Mouse (Mus musculus): Measurements from ENCODE around the gene Tnfrsf4. TPM values are rescaled to one million over a fixed set of nuclear protein-coding genes. Genes with fewer than 3 reads are reported as not detected.
A peak's percentile ranks its signal among the peaks of the same experiment; 100 is the strongest.

The Tnfrsf4 gene
- polyA plus RNA-seq, 1 experiment, result 81.3 TPM

DNA sequence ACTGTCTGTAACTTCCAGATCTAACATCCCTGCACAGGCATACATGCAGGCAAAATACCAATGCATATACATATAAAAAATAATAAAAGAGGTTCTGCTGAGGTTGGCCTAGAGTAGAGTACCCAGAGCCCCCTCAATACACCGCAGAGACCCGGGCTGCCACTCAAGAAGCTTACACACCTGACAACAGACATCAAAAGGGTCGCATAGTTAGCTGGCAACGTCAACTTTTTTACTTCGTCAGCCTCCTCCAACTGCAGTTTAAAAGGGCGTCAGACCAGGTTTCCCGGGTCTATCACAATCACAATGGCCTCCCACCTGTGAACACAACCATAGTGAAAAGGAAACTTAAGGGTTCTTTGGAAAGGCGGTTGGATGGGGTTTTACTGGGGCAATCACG lies 9.9 kb downstream of the Tnfrsf4 start:
- Histone ChIP-seq H3K4me1 (replicated peaks; ENCODE audit: control insufficient read depth, insufficient read depth, low read length) (peaks cover 33% of the 10 kb centered on the region), H3K36me3 (ENCODE audit: control insufficient read depth, insufficient read depth, low read length) (no peaks in the 10 kb centered on the region; the same call in 1 of the 2 replicates), H3K4me3 (ENCODE audit: control insufficient read depth, insufficient read depth, low read length) (no peak overlapping the region), H3K27me3 (ENCODE audit: control insufficient read depth, insufficient read depth, low read length) (no peaks in the 10 kb centered on the region), H3K27ac (ENCODE audit: control insufficient read depth, insufficient read depth, low read length) (no peak overlapping the region)
- WGBS, result 78% methylated on average over 9 of the region's 9 CpGs
- TF ChIP-seq POLR2A (IDR thresholded peaks at IDR 0.05; ENCODE audit: control insufficient read depth, extremely low read depth, insufficient read depth, low read length, poor library complexity) (no peak), CTCF (IDR thresholded peaks at IDR 0.05; ENCODE audit: borderline replicate concordance, control insufficient read depth, extremely low read depth, insufficient read depth, low read length, poor library complexity) (no peak)
- peak; percentile 42 for DNase-seq

DNA sequence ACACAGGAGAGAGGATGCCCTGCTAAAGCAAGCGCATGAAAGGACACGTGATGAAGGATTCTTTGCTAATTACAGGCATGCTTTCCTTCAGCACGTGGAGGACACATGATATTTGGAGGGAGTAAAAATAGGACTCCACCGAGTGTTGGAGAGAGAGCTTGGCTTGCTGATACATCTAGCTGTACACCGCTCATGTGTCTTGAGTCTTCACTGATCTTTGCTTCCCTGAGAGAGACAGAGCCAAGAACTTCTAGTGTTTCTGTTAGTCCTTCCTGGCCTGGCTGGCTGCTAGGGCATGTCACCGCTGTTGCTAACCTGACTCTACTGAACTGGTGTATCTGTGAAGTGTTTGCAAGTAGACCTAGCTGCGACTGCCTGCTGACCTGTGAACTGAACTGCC lies 10.5 kb downstream of the Tnfrsf4 start:
- H3K4me3 ChIP-seq (ENCODE audit: control insufficient read depth, insufficient read depth, low read length), result no peak overlapping the region
- no peak for TF ChIP-seq CTCF (IDR thresholded peaks at IDR 0.05; ENCODE audit: borderline replicate concordance, control insufficient read depth, extremely low read depth, insufficient read depth, low read length, poor library complexity)
- no peak for TF ChIP-seq POLR2A (IDR thresholded peaks at IDR 0.05; ENCODE audit: control insufficient read depth, extremely low read depth, insufficient read depth, low read length, poor library complexity)
- 93% methylated on average over 7 of the region's 7 CpGs for WGBS
- no peaks in the 10 kb centered on the region; the same call in 1 of the 2 replicates for H3K36me3 ChIP-seq (ENCODE audit: control insufficient read depth, insufficient read depth, low read length)
- no peaks in the 10 kb centered on the region for H3K27me3 ChIP-seq (ENCODE audit: control insufficient read depth, insufficient read depth, low read length)
- H3K27ac ChIP-seq (ENCODE audit: control insufficient read depth, insufficient read depth, low read length), result no peak overlapping the region
- H3K4me1 ChIP-seq (replicated peaks; ENCODE audit: control insufficient read depth, insufficient read depth, low read length), result peaks cover 33% of the 10 kb centered on the region
- DNase-seq, result no peak

DNA sequence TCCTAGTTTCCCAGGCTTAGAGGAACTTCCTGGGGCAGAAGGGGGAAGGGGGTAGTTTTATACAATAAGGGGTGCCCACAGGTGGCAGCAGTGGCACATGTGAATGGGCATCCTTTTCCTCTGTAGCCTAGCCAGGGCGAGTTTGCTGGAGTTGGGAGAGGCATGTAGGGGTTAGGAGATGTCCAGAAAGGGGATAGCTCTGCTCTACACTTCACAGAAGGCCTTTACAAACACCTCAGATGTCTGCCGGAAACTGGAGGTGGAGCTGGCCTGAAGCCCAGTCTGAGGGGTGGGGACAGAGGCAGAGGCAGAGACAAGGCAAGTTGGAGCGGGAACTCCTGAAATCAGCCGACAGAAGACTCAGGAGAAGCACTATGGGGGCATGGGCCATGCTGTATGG lies 12.4 kb downstream of the Tnfrsf4 start, which contains the start of gene Tnfrsf18:
Tnfrsf18 (plus strand) TSS at position 152 of the 400 bp plus-strand sequence.
- DNase-seq, result peak; percentile 76
- WGBS, result 0% methylated on average over 4 of the region's 4 CpGs
- peak within 1 kb of the TSS; percentile 78 for H3K4me3 ChIP-seq (ENCODE audit: control insufficient read depth, insufficient read depth, low read length)
- no peaks in the 10 kb centered on the region for H3K27me3 ChIP-seq (ENCODE audit: control insufficient read depth, insufficient read depth, low read length)
- H3K36me3 ChIP-seq (ENCODE audit: control insufficient read depth, insufficient read depth, low read length), result no peaks in the 10 kb centered on the region; the same call in 1 of the 2 replicates
- peak within 1 kb of the TSS; percentile 75 for H3K27ac ChIP-seq (ENCODE audit: control insufficient read depth, insufficient read depth, low read length)
- H3K4me1 ChIP-seq (replicated peaks; ENCODE audit: control insufficient read depth, insufficient read depth, low read length), result peaks cover 40% of the 10 kb centered on the region
- TF ChIP-seq CTCF (IDR thresholded peaks at IDR 0.05; ENCODE audit: borderline replicate concordance, control insufficient read depth, extremely low read depth, insufficient read depth, low read length, poor library complexity), result no peak
- TF ChIP-seq POLR2A (IDR thresholded peaks at IDR 0.05; ENCODE audit: control insufficient read depth, extremely low read depth, insufficient read depth, low read length, poor library complexity), result no peak

DNA sequence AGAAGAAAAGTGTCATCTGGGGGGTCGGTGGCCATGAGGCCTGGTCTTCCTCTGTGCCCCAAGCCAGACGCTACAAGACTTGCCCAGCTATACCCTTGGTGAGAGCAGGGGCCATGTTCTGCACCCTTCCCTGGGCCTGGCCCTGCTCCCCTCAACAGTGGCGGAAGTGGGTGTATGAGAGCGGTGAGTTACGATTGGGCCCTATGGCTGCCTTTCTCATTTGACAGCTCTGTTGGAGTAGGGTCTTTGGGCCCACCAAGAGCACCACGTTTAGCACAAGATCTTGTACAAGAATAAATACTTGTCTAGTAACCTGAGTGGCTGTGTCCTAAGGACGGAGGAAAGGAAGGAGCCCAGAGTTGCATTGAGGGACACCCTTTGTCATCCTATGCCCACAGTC lies 14.9 kb downstream of the Tnfrsf4 start:
- Histone ChIP-seq H3K4me3 (ENCODE audit: control insufficient read depth, insufficient read depth, low read length) (no peak overlapping the region), H3K27ac (ENCODE audit: control insufficient read depth, insufficient read depth, low read length) (no peak overlapping the region), H3K27me3 (ENCODE audit: control insufficient read depth, insufficient read depth, low read length) (no peaks in the 10 kb centered on the region), H3K36me3 (ENCODE audit: control insufficient read depth, insufficient read depth, low read length) (no peaks in the 10 kb centered on the region; the same call in 1 of the 2 replicates), H3K4me1 (replicated peaks; ENCODE audit: control insufficient read depth, insufficient read depth, low read length) (peaks cover 53% of the 10 kb centered on the region)
- no peak for DNase-seq
- TF ChIP-seq POLR2A (IDR thresholded peaks at IDR 0.05; ENCODE audit: control insufficient read depth, extremely low read depth, insufficient read depth, low read length, poor library complexity), result no peak
- 97% methylated on average over 7 of the region's 7 CpGs for WGBS

DNA sequence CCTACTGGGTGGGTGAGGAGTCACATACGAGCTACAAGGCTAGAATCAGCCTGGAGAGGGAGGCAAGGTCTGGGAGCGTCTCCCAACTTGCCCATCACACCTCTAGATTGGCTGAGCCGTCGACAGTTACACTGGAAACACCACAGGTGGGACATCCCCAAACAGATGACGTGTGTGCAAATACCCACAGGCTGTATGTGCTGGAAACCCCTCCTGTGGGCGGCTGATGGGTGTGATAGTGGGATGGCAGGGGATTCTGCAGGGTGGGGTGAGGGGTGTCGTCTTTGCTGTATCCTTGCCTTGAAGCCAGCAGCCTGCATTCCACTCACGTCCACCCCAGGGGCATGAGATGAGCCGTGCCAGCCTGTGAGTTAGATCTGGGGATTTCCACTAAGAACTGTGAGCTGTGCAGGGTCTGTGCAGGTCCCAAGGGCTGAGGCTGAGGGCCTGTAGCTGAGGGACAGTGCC lies 17.0 kb downstream of the Tnfrsf4 start:
- no peaks in the 10 kb centered on the region; the same call in 1 of the 2 replicates for H3K27me3 ChIP-seq (ENCODE audit: control insufficient read depth, insufficient read depth, low read length)
- 66% methylated on average over 9 of the region's 9 CpGs for WGBS
- H3K36me3 ChIP-seq (ENCODE audit: control insufficient read depth, insufficient read depth, low read length), result no peaks in the 10 kb centered on the region; the same call in 1 of the 2 replicates
- no peak for DNase-seq
- TF ChIP-seq POLR2A (IDR thresholded peaks at IDR 0.05; ENCODE audit: control insufficient read depth, extremely low read depth, insufficient read depth, low read length, poor library complexity), result no peak
- TF ChIP-seq CTCF (IDR thresholded peaks at IDR 0.05; ENCODE audit: borderline replicate concordance, control insufficient read depth, extremely low read depth, insufficient read depth, low read length, poor library complexity), result no peak
- H3K27ac ChIP-seq (ENCODE audit: control insufficient read depth, insufficient read depth, low read length), result peak overlapping the region; percentile 91
- peaks cover 67% of the 10 kb centered on the region for H3K4me1 ChIP-seq (replicated peaks; ENCODE audit: control insufficient read depth, insufficient read depth, low read length)
- no peak overlapping the region for H3K4me3 ChIP-seq (ENCODE audit: control insufficient read depth, insufficient read depth, low read length)

DNA sequence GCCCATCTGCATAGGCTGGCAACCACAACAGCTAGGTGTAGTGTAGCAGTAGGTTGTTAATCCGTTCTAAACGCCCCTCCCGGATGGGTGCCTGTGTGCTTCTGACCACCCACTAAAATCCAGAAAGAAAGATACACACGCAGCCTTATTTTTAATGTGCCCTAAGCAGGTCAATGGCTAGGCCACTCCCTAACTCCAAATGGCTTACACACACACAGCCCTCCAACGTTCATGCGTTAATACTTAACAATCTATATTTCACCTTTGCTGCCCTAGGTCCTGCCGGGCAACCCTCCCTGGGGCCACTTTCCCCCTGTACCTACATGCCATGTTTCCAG lies 17.6 kb downstream of the Tnfrsf4 start:
- Histone ChIP-seq H3K4me1 (replicated peaks; ENCODE audit: control insufficient read depth, insufficient read depth, low read length) (peaks cover 66% of the 10 kb centered on the region), H3K4me3 (ENCODE audit: control insufficient read depth, insufficient read depth, low read length) (peak overlapping the region; percentile 37; the same call in 1 of the 2 replicates), H3K27me3 (ENCODE audit: control insufficient read depth, insufficient read depth, low read length) (no peaks in the 10 kb centered on the region; the same call in 1 of the 2 replicates), H3K36me3 (ENCODE audit: control insufficient read depth, insufficient read depth, low read length) (no peaks in the 10 kb centered on the region; the same call in 1 of the 2 replicates), H3K27ac (ENCODE audit: control insufficient read depth, insufficient read depth, low read length) (peak overlapping the region; percentile 91)
- TF ChIP-seq CTCF (IDR thresholded peaks at IDR 0.05; ENCODE audit: borderline replicate concordance, control insufficient read depth, extremely low read depth, insufficient read depth, low read length, poor library complexity), result no peak
- TF ChIP-seq POLR2A (IDR thresholded peaks at IDR 0.05; ENCODE audit: control insufficient read depth, extremely low read depth, insufficient read depth, low read length, poor library complexity), result no peak
- no peak for DNase-seq
- WGBS, result 51% methylated on average over 7 of the region's 7 CpGs

Data from thymus, adult 2 months (tissue).